In genomic region chr10:111419375-111420194, GRCm38 (mm10) we compare ENCODE assay signal across 8 mouse cellular contexts. TPM values are rescaled to one million over a fixed set of nuclear protein-coding genes. Genes with fewer than 3 reads are reported as not detected.
DNase-seq lines count a peak whose midpoint lies in the region; ATAC-seq and TF ChIP-seq lines count a peak whose summit lies in the region.

No protein-coding gene starts in this region.

- H3K4me2 ChIP-seq in forebrain, embryonic 11.5 days (ENCODE audit: low read depth, low read length, severe bottlenecking), result peak overlapping the region; percentile 42
- H3K4me2 ChIP-seq in neural tube, embryonic 14.5 days (ENCODE audit: low read depth, low read length), result peak overlapping the region; percentile 49

- H3K9ac ChIP-seq in forebrain, embryonic 11.5 days (ENCODE audit: low read length), result peak overlapping the region; percentile 47
- no peak overlapping the region; the same call in 1 of the 2 replicates for H3K9ac ChIP-seq in neural tube, embryonic 14.5 days (replicated peaks; ENCODE audit: low read depth, low read length)

- H3K4me1 ChIP-seq in G1E (ENCODE audit: insufficient read depth, low read depth, low read length), result peaks cover 29% of the 10 kb centered on the region
- H3K4me1 ChIP-seq in forebrain, embryonic 11.5 days (replicated peaks; ENCODE audit: control insufficient read depth, insufficient read depth, low read length), result peaks cover 7% of the 10 kb centered on the region; the same call in 1 of the 2 replicates
- H3K4me1 ChIP-seq in neural tube, embryonic 14.5 days (ENCODE audit: control insufficient read depth, insufficient read depth, low read length), result peaks cover 8% of the 10 kb centered on the region; the same call in 1 of the 2 replicates

- no peaks in the 10 kb centered on the region for H3K36me3 ChIP-seq in G1E (replicated peaks)
- no peaks in the 10 kb centered on the region for H3K36me3 ChIP-seq in forebrain, embryonic 11.5 days (ENCODE audit: control insufficient read depth, insufficient read depth, low read length)
- H3K36me3 ChIP-seq in neural tube, embryonic 14.5 days (ENCODE audit: control insufficient read depth, insufficient read depth, low read length), result no peaks in the 10 kb centered on the region

- no peaks in the 10 kb centered on the region for H3K9me3 ChIP-seq in G1E (replicated peaks)
- no peaks in the 10 kb centered on the region for H3K9me3 ChIP-seq in forebrain, embryonic 11.5 days (ENCODE audit: control insufficient read depth, low read length)
- H3K9me3 ChIP-seq in neural tube, embryonic 14.5 days (ENCODE audit: control insufficient read depth, low read length), result no peaks in the 10 kb centered on the region

- H3K4me3 ChIP-seq in G1E (ENCODE audit: low read depth, low read length), result no peak overlapping the region
- peak overlapping the region; percentile 12 for H3K4me3 ChIP-seq in forebrain, embryonic 11.5 days (ENCODE audit: low read depth, low read length)
- H3K4me3 ChIP-seq in neural tube, embryonic 14.5 days (ENCODE audit: low read depth, low read length), result peak overlapping the region; percentile 19; the same call in 1 of the 2 replicates

- H3K27ac ChIP-seq in forebrain, embryonic 11.5 days (ENCODE audit: low read depth, low read length), result peak overlapping the region; percentile 37; the same call in 1 of the 2 replicates
- H3K27ac ChIP-seq in neural tube, embryonic 14.5 days (ENCODE audit: low read depth, low read length), result no peak overlapping the region

- DNase-seq in frontal cortex, postnatal 36 days (ENCODE audit: low spot score in 2 of 2), result peak; percentile 20 to 21
- DNase-seq in frontal cortex, postnatal 10 days (ENCODE audit: low spot score in 2 of 2), result no peak
- no peak for DNase-seq in G1E (ENCODE audit: low spot score)
- peak; percentile 53 for DNase-seq in forebrain, embryonic 11.5 days (ENCODE audit: low spot score)
- peak; percentile 8 to 15 for DNase-seq in kidney, postnatal 36 days
- DNase-seq in thymus, postnatal 10 days (ENCODE audit: low spot score in 2 of 2), result no peak
- DNase-seq in natural killer cell, adult 2 months (ENCODE audit: low spot score in 2 of 2), result no peak

- H3K27me3 ChIP-seq in G1E (ENCODE audit: insufficient read depth, low read length), result peaks cover 7% of the 10 kb centered on the region; the same call in 1 of the 2 replicates
- no peaks in the 10 kb centered on the region for H3K27me3 ChIP-seq in forebrain, embryonic 11.5 days (ENCODE audit: control insufficient read depth, insufficient read depth, low read length)
- no peaks in the 10 kb centered on the region for H3K27me3 ChIP-seq in neural tube, embryonic 14.5 days (ENCODE audit: control insufficient read depth, insufficient read depth, low read length)

- no peak for TF ChIP-seq CTCF in G1E (IDR thresholded peaks at IDR 0.05; ENCODE audit: low read depth, low read length)

- 18% methylated on average over 23 of the region's 23 CpGs for WGBS in forebrain, embryonic 11.5 days
- 34% methylated on average over 23 of the region's 23 CpGs for WGBS in neural tube, embryonic 14.5 days

- ATAC-seq in G1E (ENCODE audit: extremely low read depth, insufficient number of reproducible peaks, low FRiP score, poor library complexity, severe bottlenecking), result peak; percentile 71; the same call in 1 of the 2 replicates
- ATAC-seq in forebrain, embryonic 11.5 days (replicated peaks; ENCODE audit: low FRiP score), result peak; percentile 28; the same call in 1 of the 2 replicates
- ATAC-seq in neural tube, embryonic 14.5 days (ENCODE audit: low read depth), result no peak

RNA-seq across cellular contexts. Expression of gene Nap1l1, which starts 53.4 kb away (rescaled TPM):
- total RNA-seq in G1E (2014; fragmentation: Nextera tagmentation) (541 and 552 TPM in 2 replicates), G1E (2017) (281 and 370 TPM in 2 replicates)
- polyA plus RNA-seq in G1E (2012), result 199 and 223 TPM in 2 replicates
- 399 and 441 TPM in 2 replicates for polyA plus RNA-seq in forebrain, embryonic 11.5 days (2014; fragmentation: Nextera tagmentation; extraction: Ambion mirVana)
- polyA plus RNA-seq in neural tube, embryonic 14.5 days (2014; fragmentation: Nextera tagmentation; extraction: Ambion mirVana), result 165 and 191 TPM in 2 replicates

Comparison
In these comparisons a context has a peak if more than half of its experiments do, and no peak if none do; other contexts are left out.
1. DNase-seq: peak in frontal cortex, postnatal 36 days (2 of 2), forebrain, embryonic 11.5 days (single experiment) and kidney, postnatal 36 days (2 of 2); none in frontal cortex, postnatal 10 days (0 of 2), G1E (single experiment), thymus, postnatal 10 days (0 of 2) and natural killer cell, adult 2 months (0 of 2).